12 mouse cellular contexts compared by ENCODE assay signal in the genomic region with DNA sequence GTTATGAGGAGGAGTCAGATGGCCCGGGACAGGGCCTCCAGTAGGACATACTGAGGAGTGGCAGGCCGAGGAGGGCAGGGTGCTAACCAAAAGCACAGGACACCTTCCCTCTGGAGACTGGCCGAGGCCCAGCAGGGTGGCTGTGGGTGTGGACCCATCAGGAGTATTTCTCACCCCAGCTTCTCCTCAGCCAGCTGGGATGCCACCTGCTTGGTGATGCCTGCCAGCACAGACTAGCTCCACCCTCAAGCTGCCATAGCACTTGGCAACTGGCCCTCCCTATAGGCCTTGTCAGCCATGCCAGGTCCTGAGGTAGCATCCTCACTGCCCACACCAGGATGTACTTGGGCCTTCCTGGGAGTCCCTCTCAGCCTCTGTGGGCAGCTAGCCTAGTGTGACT. TPM values are rescaled to one million over a fixed set of nuclear protein-coding genes. Genes with fewer than 3 reads are reported as not detected.
DNase-seq lines count a peak whose midpoint lies in the region; ATAC-seq lines count a peak whose summit lies in the region.
"Had no signal": no experiment of that assay in that cellular context is flagged by ENCODE, and none has a peak within 500 bp of the region (broad histone marks: within the 10 kb centered on the region; RNA-seq: fewer than 3 reads in every experiment).

No protein-coding gene starts in this region.

- intact Hi-C loops in heart, postnatal 25 days (cut with DNase I): no loop called here

- ATAC-seq in megakaryocyte progenitor cell, adult 5-6 weeks (replicated peaks; ENCODE audit: poor library complexity): peak; percentile 40

- peak; percentile 86 for DNase-seq in heart, adult 11 months
- no peak for DNase-seq in heart, postnatal 25 days (ENCODE audit: low spot score)
- DNase-seq in right cerebral cortex, postnatal 14 days: peak; percentile 55
- no peak for DNase-seq in right cerebral cortex, postnatal 36 days (ENCODE audit: low spot score in 2 of 2)
- peak; percentile 95 for DNase-seq in cerebellum, adult 9-10 months
- DNase-seq in thymus, adult 18-20 months: no peak
- DNase-seq in urinary bladder, postnatal 10 days (ENCODE audit: low spot score): no peak
- DNase-seq: gastrocnemius, adult 2 months; heart, postnatal 36 days; lung, embryonic 14.5 days had no signal

RNA-seq across cellular contexts. Expression of gene Gm49318, which starts 6.7 kb away (rescaled TPM):
- total RNA-seq in heart, postnatal 25 days (2021): not detected
- total RNA-seq in megakaryocyte progenitor cell, adult 5-6 weeks (2015): not detected in 2 replicates
- total RNA-seq in megakaryocyte progenitor cell, adult 5-6 weeks (2017): not detected in 2 replicates
- total RNA-seq: ES-E14; gastrocnemius, adult 2 months; heart, postnatal 36 days had no signal

RNA-seq across cellular contexts. Expression of gene Zfp653, which starts 6.8 kb away (rescaled TPM):
- total RNA-seq in heart, postnatal 25 days (2021): 1 to 10 TPM; 4.0 to 4.3 TPM
- 4.9 and 7.1 TPM in 2 replicates for total RNA-seq in megakaryocyte progenitor cell, adult 5-6 weeks (2015)
- 8.0 and 11.9 TPM in 2 replicates for total RNA-seq in megakaryocyte progenitor cell, adult 5-6 weeks (2017)

RNA-seq across cellular contexts. Expression of gene Elavl3, which starts 12.5 kb away (rescaled TPM):
- under 1 TPM; 0.21 to 0.50 TPM for total RNA-seq in heart, postnatal 25 days (2021)
- not detected in 2 replicates for total RNA-seq in megakaryocyte progenitor cell, adult 5-6 weeks (2015)
- total RNA-seq in megakaryocyte progenitor cell, adult 5-6 weeks (2017): not detected in 2 replicates
- total RNA-seq: gastrocnemius, adult 2 months had no signal

RNA-seq across cellular contexts. Expression of gene Ecsit, which starts 20.9 kb away (rescaled TPM):
- total RNA-seq in heart, postnatal 25 days (2021): 100 to 1,000 TPM; 103 TPM
- 10.1 and 12.0 TPM in 2 replicates for total RNA-seq in megakaryocyte progenitor cell, adult 5-6 weeks (2015)
- total RNA-seq in megakaryocyte progenitor cell, adult 5-6 weeks (2017): 20.8 and 24.0 TPM in 2 replicates

RNA-seq across cellular contexts. Expression of gene Cnn1, which starts 34.7 kb away (rescaled TPM):
- total RNA-seq in heart, postnatal 25 days (2021): 10 to 100 TPM in 1 of 2 experiments, 1 to 10 TPM in 1; 7.6 to 10.4 TPM
- not detected in 2 replicates for total RNA-seq in megakaryocyte progenitor cell, adult 5-6 weeks (2015)
- not detected in 2 replicates for total RNA-seq in megakaryocyte progenitor cell, adult 5-6 weeks (2017)

Comparison
In these comparisons a context has a peak if more than half of its experiments do, and no peak if none do; other contexts are left out.
1. DNase-seq: peak in heart, adult 11 months (single experiment), right cerebral cortex, postnatal 14 days (single experiment) and cerebellum, adult 9-10 months (single experiment); none in heart, postnatal 25 days (single experiment), right cerebral cortex, postnatal 36 days (0 of 2), thymus, adult 18-20 months (0 of 2) and urinary bladder, postnatal 10 days (single experiment).